Mouse (Mus musculus): Measurements from ENCODE around the gene Slc8a1. TPM values are rescaled to one million over a fixed set of nuclear protein-coding genes. Genes with fewer than 3 reads are reported as not detected.

Slc8a1 gene
- total and polyA plus RNA-seq, 3 experiments: not detected

DNA sequence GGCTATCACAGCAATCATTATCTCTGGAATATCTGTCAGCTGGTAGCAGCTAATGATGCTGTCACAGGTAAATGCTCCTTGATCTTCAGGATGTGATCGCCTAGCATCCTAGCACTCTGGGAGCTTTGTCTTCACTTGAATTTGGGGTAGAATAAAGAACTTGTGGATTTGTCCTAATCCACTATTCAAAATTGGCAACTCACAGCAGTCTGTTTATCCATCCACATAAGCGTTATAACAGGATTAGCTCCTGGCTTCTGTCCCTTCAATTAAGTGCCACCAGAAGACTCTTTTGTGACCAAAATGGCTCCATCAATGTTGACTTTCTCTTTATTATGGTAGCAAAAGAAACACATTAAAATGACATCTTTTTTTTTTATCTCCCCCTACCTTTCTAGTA, 214.2 kb downstream of the Slc8a1 start:
- no peaks in the 10 kb centered on the region for H3K79me2 ChIP-seq (replicated peaks; ENCODE audit: control insufficient read depth, extremely low read depth, insufficient read depth, poor library complexity, severe bottlenecking)
- no peak for TF ChIP-seq GABPA (IDR thresholded peaks at IDR 0.05; ENCODE audit: insufficient replicate concordance, low read depth, low read length)
- no peak for TF ChIP-seq MXI1 (IDR thresholded peaks at IDR 0.05; ENCODE audit: low read depth, low read length)
- H3K9me3 ChIP-seq (replicated peaks; ENCODE audit: low read length): peaks cover 41% of the 10 kb centered on the region
- in situ Hi-C loops (cut with MboI; ENCODE audit: low pct_ligation_motif_present, low pct_unique_long_range_greater_than_20kb, low sequenced_read_pairs) (no loop called here), dilution Hi-C loops (cut with MboI; ENCODE audit: extremely low pct_ligation_motif_present, extremely low pct_unique_long_range_greater_than_20kb, low sequenced_read_pairs) (no loop called here)
- no peak for DNase-seq (ENCODE audit: extremely low read depth)
- no peaks in the 10 kb centered on the region for H3K4me1 ChIP-seq (ENCODE audit: control insufficient read depth in 1 of 2, insufficient read depth in 2 of 2)
- H3K4me2 ChIP-seq (ENCODE audit: insufficient read depth, low read depth, poor library complexity, severe bottlenecking): no peak overlapping the region
- H3K4me3 ChIP-seq (replicated peaks in 1 of 3; ENCODE audit: low read depth in 2 of 3, low read length in 2 of 3, poor library complexity in 1 of 3): no peak overlapping the region
- no peak overlapping the region for H3K27ac ChIP-seq (ENCODE audit: insufficient read depth, low read depth)
- no peaks in the 10 kb centered on the region for H3K36me3 ChIP-seq (replicated peaks in 1 of 2; ENCODE audit: control insufficient read depth in 1 of 2, insufficient read depth in 1 of 2, low read length in 1 of 2)
- no peak overlapping the region for H3K9ac ChIP-seq (ENCODE audit: insufficient read depth, low read depth)
- H3K27me3 ChIP-seq (replicated peaks): no peaks in the 10 kb centered on the region

DNA sequence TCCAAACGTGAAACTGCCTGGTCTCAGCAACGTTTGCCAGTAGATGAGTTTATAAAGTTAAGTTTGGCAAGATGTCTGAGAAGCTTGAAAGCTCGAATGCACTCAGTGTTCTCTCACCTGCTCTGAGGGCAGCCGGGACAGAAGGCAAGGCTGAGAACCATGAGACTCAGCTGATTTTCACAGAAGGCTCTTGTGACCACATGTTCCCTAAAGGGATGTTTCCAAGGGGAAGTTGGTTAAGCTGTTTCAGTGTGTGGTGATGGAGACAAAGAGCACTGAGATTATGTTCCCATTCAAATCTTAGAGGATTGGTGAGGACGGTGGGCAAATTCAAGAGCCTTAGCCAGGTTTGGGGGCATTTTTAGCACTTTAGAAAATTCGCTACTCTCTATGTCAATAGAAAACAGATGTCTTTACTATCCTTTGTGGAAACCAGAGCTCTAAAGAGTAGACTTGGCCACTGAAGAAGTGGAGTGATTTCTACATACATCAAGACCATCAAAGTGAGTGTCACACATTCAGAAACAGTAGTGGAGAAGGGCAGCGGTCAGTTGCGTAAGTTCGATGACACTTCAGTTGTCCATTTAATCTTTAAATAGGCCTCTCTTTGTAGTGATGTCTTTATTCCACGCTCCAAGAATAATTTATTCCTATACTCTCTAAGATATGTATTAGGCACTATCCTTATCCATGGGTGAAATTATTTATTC, 219.7 kb downstream of the Slc8a1 start:
- no peak overlapping the region for H3K4me3 ChIP-seq (replicated peaks in 1 of 3; ENCODE audit: low read depth in 2 of 3, low read length in 2 of 3, poor library complexity in 1 of 3)
- no peaks in the 10 kb centered on the region for H3K79me2 ChIP-seq (replicated peaks; ENCODE audit: control insufficient read depth, extremely low read depth, insufficient read depth, poor library complexity, severe bottlenecking)
- H3K36me3 ChIP-seq (replicated peaks in 1 of 2; ENCODE audit: control insufficient read depth in 1 of 2, insufficient read depth in 1 of 2, low read length in 1 of 2): no peaks in the 10 kb centered on the region
- in situ Hi-C loops (cut with MboI; ENCODE audit: low pct_ligation_motif_present, low pct_unique_long_range_greater_than_20kb, low sequenced_read_pairs) (no loop called here), dilution Hi-C loops (cut with MboI; ENCODE audit: extremely low pct_ligation_motif_present, extremely low pct_unique_long_range_greater_than_20kb, low sequenced_read_pairs) (no loop called here)
- no peak overlapping the region for H3K27ac ChIP-seq (ENCODE audit: insufficient read depth, low read depth)
- DNase-seq (ENCODE audit: extremely low read depth): no peak
- no peak for TF ChIP-seq ETS1 (conservative IDR thresholded peaks at IDR 0.05; ENCODE audit: low read depth, low read length)
- no peak for TF ChIP-seq CTCF (conservative IDR thresholded peaks at IDR 0.05 in 1 of 2, IDR thresholded peaks at IDR 0.05 in 1 of 2; ENCODE audit: low read depth in 2 of 2, low read length in 2 of 2)
- TF ChIP-seq SMC3 (IDR thresholded peaks at IDR 0.05; ENCODE audit: low read depth, low read length): no peak
- H3K4me2 ChIP-seq (ENCODE audit: insufficient read depth, low read depth, poor library complexity, severe bottlenecking): no peak overlapping the region
- no peak overlapping the region for H3K9ac ChIP-seq (ENCODE audit: insufficient read depth, low read depth)
- no peaks in the 10 kb centered on the region for H3K4me1 ChIP-seq (ENCODE audit: control insufficient read depth in 1 of 2, insufficient read depth in 2 of 2)
- peaks cover 48% of the 10 kb centered on the region for H3K9me3 ChIP-seq (replicated peaks; ENCODE audit: low read length)
- H3K27me3 ChIP-seq (replicated peaks): no peaks in the 10 kb centered on the region

DNA sequence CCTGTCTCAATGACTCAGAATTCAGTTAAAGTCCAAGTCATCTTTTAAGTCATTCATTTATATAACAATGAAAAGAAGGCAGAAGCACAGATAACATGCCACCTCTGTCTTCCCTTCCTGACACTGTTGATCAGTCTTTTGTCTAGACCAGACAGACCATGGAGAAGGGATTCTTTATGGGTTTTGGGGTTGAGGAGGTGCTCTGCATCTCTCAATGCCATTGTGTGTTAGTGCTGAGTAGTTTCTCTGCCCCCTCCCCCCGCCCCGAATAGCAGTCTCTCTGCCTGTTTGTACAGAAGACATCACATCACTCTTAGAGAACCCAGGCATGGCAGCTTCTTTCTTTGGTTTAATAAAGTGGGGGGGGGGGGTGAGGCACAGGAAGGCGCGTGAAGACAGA, 222.0 kb downstream of the Slc8a1 start:
- Histone ChIP-seq H3K79me2 (replicated peaks; ENCODE audit: control insufficient read depth, extremely low read depth, insufficient read depth, poor library complexity, severe bottlenecking) (no peaks in the 10 kb centered on the region), H3K4me1 (ENCODE audit: control insufficient read depth in 1 of 2, insufficient read depth in 2 of 2) (no peaks in the 10 kb centered on the region), H3K4me2 (ENCODE audit: insufficient read depth, low read depth, poor library complexity, severe bottlenecking) (no peak overlapping the region), H3K27ac (ENCODE audit: insufficient read depth, low read depth) (no peak overlapping the region), H3K9me3 (replicated peaks; ENCODE audit: low read length) (peaks cover 48% of the 10 kb centered on the region), H3K36me3 (replicated peaks in 1 of 2; ENCODE audit: control insufficient read depth in 1 of 2, insufficient read depth in 1 of 2, low read length in 1 of 2) (no peaks in the 10 kb centered on the region), H3K9ac (ENCODE audit: insufficient read depth, low read depth) (no peak overlapping the region), H3K27me3 (replicated peaks) (no peaks in the 10 kb centered on the region), H3K4me3 (replicated peaks in 1 of 3; ENCODE audit: low read depth in 2 of 3, low read length in 2 of 3, poor library complexity in 1 of 3) (no peak overlapping the region)
- dilution Hi-C loops (cut with MboI; ENCODE audit: extremely low pct_ligation_motif_present, extremely low pct_unique_long_range_greater_than_20kb, low sequenced_read_pairs): no loop called here
- no peak for TF ChIP-seq PAX5 (IDR thresholded peaks at IDR 0.05; ENCODE audit: low read length)
- TF ChIP-seq SMC3 (IDR thresholded peaks at IDR 0.05; ENCODE audit: low read depth, low read length): no peak
- no peak for TF ChIP-seq ZC3H11A (IDR thresholded peaks at IDR 0.05; ENCODE audit: low read depth, low read length)
- no peak for TF ChIP-seq ELF1 (IDR thresholded peaks at IDR 0.05; ENCODE audit: low read depth, low read length)
- TF ChIP-seq GABPA (IDR thresholded peaks at IDR 0.05; ENCODE audit: insufficient replicate concordance, low read depth, low read length): no peak
- TF ChIP-seq MAZ (IDR thresholded peaks at IDR 0.05; ENCODE audit: low read depth, low read length): no peak
- no peak for TF ChIP-seq CTCF (conservative IDR thresholded peaks at IDR 0.05 in 1 of 2, IDR thresholded peaks at IDR 0.05 in 1 of 2; ENCODE audit: low read depth in 2 of 2, low read length in 2 of 2)
- TF ChIP-seq E2F4 (IDR thresholded peaks at IDR 0.05; ENCODE audit: insufficient replicate concordance, low read depth, low read length): no peak
- no peak for TF ChIP-seq POLR2A (IDR thresholded peaks at IDR 0.05; ENCODE audit: low read depth, low read length)
- no peak for TF ChIP-seq USF2 (conservative IDR thresholded peaks at IDR 0.05; ENCODE audit: low read depth, low read length)
- TF ChIP-seq POLR2AphosphoS2 (IDR thresholded peaks at IDR 0.05; ENCODE audit: low read depth, low read length): no peak
- TF ChIP-seq NELFE (IDR thresholded peaks at IDR 0.05; ENCODE audit: low read depth, low read length): no peak
- no peak for TF ChIP-seq RAD21 (IDR thresholded peaks at IDR 0.05; ENCODE audit: low read depth, low read length)
- TF ChIP-seq NRF1 (IDR thresholded peaks at IDR 0.05; ENCODE audit: low read depth, low read length): no peak
- no peak for TF ChIP-seq ETS1 (conservative IDR thresholded peaks at IDR 0.05; ENCODE audit: low read depth, low read length)
- DNase-seq (ENCODE audit: extremely low read depth): no peak
- in situ Hi-C loops (cut with MboI; ENCODE audit: low pct_ligation_motif_present, low pct_unique_long_range_greater_than_20kb, low sequenced_read_pairs): no loop called here
